Mouse (Mus musculus) forebrain, embryonic 12.5 days (tissue): ENCODE measurements around the gene R3hdml. TPM values are rescaled to one million over a fixed set of nuclear protein-coding genes. Genes with fewer than 3 reads are reported as not detected.

ENCODE experiments used
- ATAC-seq: fragments of 200-750 bp; cut with Nextera tagmentation; 2 replicates; pipeline ENCODE4 v1.8.0; 2017; ENCODE audit warnings: moderate TSS enrichment; ENCODE audit not compliant: low FRiP score
- H3K27ac ChIP-seq: fragments of 300-500 bp; sonication (generic); 2 replicates; pipeline ENCODE4 v1.5.1; 2016; ENCODE audit warnings: mild to moderate bottlenecking
- H3K27me3 ChIP-seq: fragments of 300-500 bp; sonication (generic); 2 replicates; pipeline ENCODE4 v1.6.1; 2016; ENCODE audit warnings: mild to moderate bottlenecking
- H3K36me3 ChIP-seq: fragments of 300-500 bp; sonication (generic); replicated peaks from 2 replicates; pipeline ENCODE4 v1.6.1; 2016; ENCODE audit warnings: mild to moderate bottlenecking
- H3K4me1 ChIP-seq: fragments of 300-500 bp; sonication (generic); 2 replicates; pipeline ENCODE4 v1.6.1; 2016
- H3K4me2 ChIP-seq: fragments of 300-500 bp; sonication (generic); 2 replicates; pipeline ENCODE4 v1.6.1; 2016; ENCODE audit warnings: mild to moderate bottlenecking, moderate library complexity
- H3K4me3 ChIP-seq: fragments of 300-500 bp; sonication (generic); replicated peaks from 2 replicates; pipeline ENCODE4 v1.5.1; 2016; ENCODE audit warnings: mild to moderate bottlenecking
- H3K9ac ChIP-seq: fragments of 300-500 bp; sonication (generic); 2 replicates; pipeline ENCODE4 v1.6.1; 2016; ENCODE audit warnings: mild to moderate bottlenecking
- H3K9me3 ChIP-seq: fragments of 300-500 bp; sonication (generic); 2 replicates; pipeline ENCODE4 v1.6.1; 2016
- WGBS: fragments of 180-500 bp; shearing (Covaris S2); methylation state at CpG from one replicate; pipeline ENCODE4 v1.1.7; 2016; 5-methylcytosine and 5-hydroxymethylcytosine counted together
- polyA plus RNA-seq: library from polyadenylated mRNA; unstranded; fragments of >200 nt; fragmentation: Nextera tagmentation; extraction: Ambion mirVana; gene quantifications from 2 replicates; pipeline ENCODE4 v1.2.1, GENCODE M21; 2016

R3hdml gene
- polyA plus RNA-seq, 1 experiment from 2014 or later, result not detected

DNA sequence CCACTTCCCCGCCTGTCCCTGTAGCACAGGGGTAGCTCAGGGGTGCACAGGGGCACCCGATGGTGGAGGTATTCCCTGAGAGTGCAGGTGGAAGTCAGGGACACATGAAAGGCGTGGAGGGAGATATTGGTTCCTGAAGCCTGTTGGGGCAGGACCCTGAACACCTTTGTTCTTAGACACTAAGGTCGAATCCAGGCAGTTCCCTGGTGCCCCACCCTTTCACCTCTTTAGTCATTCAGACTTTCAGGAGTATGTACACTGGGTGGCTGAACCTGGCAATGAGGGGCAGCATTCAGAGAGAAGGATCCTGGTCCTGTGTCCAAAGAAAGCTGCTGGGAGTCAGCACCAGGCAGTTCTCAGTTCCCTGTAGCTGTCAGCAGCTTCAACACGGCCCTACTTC, 29.7 kb upstream of the R3hdml start:
- Histone ChIP-seq H3K27ac (no peak overlapping the region), H3K4me3 (no peak overlapping the region), H3K4me2 (no peak overlapping the region), H3K36me3 (0 out of 2 replicates have a peak, but pooled peaks cover 9% of the 10 kb centered on the region), H3K27me3 (peaks cover 12% of the 10 kb centered on the region), H3K9me3 (no peaks in the 10 kb centered on the region), H3K9ac (no peak overlapping the region), H3K4me1 (peaks cover 6% of the 10 kb centered on the region; the same call in 1 of the 2 replicates)
- no peak for ATAC-seq
- WGBS, result 87% methylated on average over 5 of the region's 5 CpGs

DNA sequence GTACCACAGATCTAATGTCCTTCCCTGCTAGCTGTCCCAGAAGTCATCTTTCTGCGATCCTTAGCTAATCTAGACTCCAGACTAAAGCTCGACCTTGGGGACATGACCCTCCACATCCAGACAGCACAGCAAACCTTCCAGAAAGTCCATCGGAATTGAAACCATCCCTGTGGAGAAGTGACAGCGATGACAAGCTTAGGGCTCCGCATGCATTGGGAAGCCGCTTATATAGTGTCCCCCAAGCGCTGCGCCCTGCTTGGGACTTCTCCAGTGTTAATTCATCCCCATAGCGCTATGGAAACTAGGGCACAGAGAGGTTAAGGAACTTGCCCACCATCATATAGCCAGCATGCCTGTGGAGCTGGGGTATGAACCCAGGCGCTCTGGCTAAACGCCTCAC, 29.3 kb upstream of the R3hdml start:
- Histone ChIP-seq H3K9ac (no peak overlapping the region), H3K4me1 (peaks cover 6% of the 10 kb centered on the region; the same call in 1 of the 2 replicates), H3K4me2 (no peak overlapping the region), H3K9me3 (no peaks in the 10 kb centered on the region), H3K36me3 (0 out of 2 replicates have a peak, but pooled peaks cover 12% of the 10 kb centered on the region), H3K4me3 (no peak overlapping the region), H3K27me3 (peaks cover 12% of the 10 kb centered on the region), H3K27ac (no peak overlapping the region)
- 80% methylated on average over 11 of the region's 11 CpGs for WGBS
- ATAC-seq, result no peak

GRCm38 (mm10) chr2:163463251-163463769, 28.8 kb upstream of the R3hdml start:
- WGBS, result 70% methylated on average over 10 of the region's 10 CpGs
- Histone ChIP-seq H3K36me3 (peaks cover 16% of the 10 kb centered on the region), H3K4me2 (no peak overlapping the region), H3K4me1 (peaks cover 6% of the 10 kb centered on the region; the same call in 1 of the 2 replicates), H3K9ac (no peak overlapping the region), H3K27ac (no peak overlapping the region), H3K4me3 (no peak overlapping the region), H3K9me3 (no peaks in the 10 kb centered on the region), H3K27me3 (peaks cover 9% of the 10 kb centered on the region)
- ATAC-seq, result no peak

GRCm38 (mm10) chr2:163463998-163464397, 28.1 kb upstream of the R3hdml start:
- Histone ChIP-seq H3K4me3 (no peak overlapping the region), H3K27ac (no peak overlapping the region), H3K4me1 (peaks cover 2% of the 10 kb centered on the region; the same call in 1 of the 2 replicates), H3K9ac (no peak overlapping the region), H3K4me2 (no peak overlapping the region), H3K27me3 (0 out of 2 replicates have a peak, but pooled peaks cover 4% of the 10 kb centered on the region), H3K9me3 (no peaks in the 10 kb centered on the region), H3K36me3 (peaks cover 23% of the 10 kb centered on the region)
- ATAC-seq, result no peak
- 79% methylated on average over 4 of the region's 4 CpGs for WGBS

GRCm38 (mm10) chr2:163464562-163464961, 27.6 kb upstream of the R3hdml start:
- no peak overlapping the region for H3K27ac ChIP-seq
- H3K36me3 ChIP-seq, result peaks cover 28% of the 10 kb centered on the region
- H3K27me3 ChIP-seq, result no peaks in the 10 kb centered on the region
- no peak overlapping the region for H3K9ac ChIP-seq
- 84% methylated on average over 6 of the region's 6 CpGs for WGBS
- no peak overlapping the region for H3K4me2 ChIP-seq
- H3K4me3 ChIP-seq, result no peak overlapping the region
- no peak for ATAC-seq
- no peaks in the 10 kb centered on the region for H3K9me3 ChIP-seq
- no peaks in the 10 kb centered on the region; the same call in 1 of the 2 replicates for H3K4me1 ChIP-seq

- ATAC-seq, result no peak
- Histone ChIP-seq H3K27ac (no peak overlapping the region), H3K27me3 (no peaks in the 10 kb centered on the region), H3K4me3 (no peak overlapping the region), H3K4me1 (peaks cover 9% of the 10 kb centered on the region), H3K4me2 (no peak overlapping the region), H3K9ac (no peak overlapping the region), H3K36me3 (peaks cover 32% of the 10 kb centered on the region), H3K9me3 (no peaks in the 10 kb centered on the region)
- 87% methylated on average over 8 of the region's 8 CpGs for WGBS
Observed at GRCm38 (mm10) chr2:163466771-163467170, 25.3 kb upstream of the R3hdml start.

- H3K4me1 ChIP-seq, result peaks cover 12% of the 10 kb centered on the region
- no peak overlapping the region for H3K9ac ChIP-seq
- H3K36me3 ChIP-seq, result peaks cover 32% of the 10 kb centered on the region
- H3K9me3 ChIP-seq, result no peaks in the 10 kb centered on the region
- H3K27ac ChIP-seq, result no peak overlapping the region
- H3K4me2 ChIP-seq, result no peak overlapping the region
- H3K27me3 ChIP-seq, result no peaks in the 10 kb centered on the region
- ATAC-seq, result no peak
- no peak overlapping the region for H3K4me3 ChIP-seq
- WGBS, result 92% methylated on average over 6 of the region's 6 CpGs
Observed at GRCm38 (mm10) chr2:163467585-163467984, 24.5 kb upstream of the R3hdml start.

- H3K4me1 ChIP-seq, result peaks cover 12% of the 10 kb centered on the region
- H3K9ac ChIP-seq, result no peak overlapping the region
- H3K4me2 ChIP-seq, result no peak overlapping the region
- H3K27me3 ChIP-seq, result no peaks in the 10 kb centered on the region
- WGBS, result 90% methylated on average over 6 of the region's 6 CpGs
- no peak overlapping the region for H3K27ac ChIP-seq
- ATAC-seq, result no peak
- peaks cover 32% of the 10 kb centered on the region for H3K36me3 ChIP-seq
- no peaks in the 10 kb centered on the region for H3K9me3 ChIP-seq
- no peak overlapping the region for H3K4me3 ChIP-seq
Observed at GRCm38 (mm10) chr2:163468866-163469265, 23.3 kb upstream of the R3hdml start.

DNA sequence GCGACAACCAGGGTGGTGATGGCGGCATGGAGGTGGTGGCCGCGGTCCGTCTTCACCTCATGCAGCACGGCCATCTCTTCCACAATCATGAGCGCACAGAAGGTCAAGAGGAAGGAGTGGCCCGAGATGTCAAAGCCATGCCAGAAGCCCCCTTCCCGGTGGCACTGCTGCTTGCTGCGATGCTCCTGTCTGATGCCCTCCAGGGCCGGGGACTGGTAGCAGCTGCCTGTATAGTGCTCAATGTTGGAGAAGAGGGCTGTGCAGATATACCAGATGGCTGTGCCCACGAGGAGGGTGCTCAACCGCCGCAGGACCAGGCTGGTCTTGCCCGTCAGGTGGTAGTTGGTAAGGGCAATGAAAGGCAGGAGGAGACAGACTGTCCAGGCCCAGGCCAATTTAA, 22.4 kb upstream of the R3hdml start:
- Histone ChIP-seq H3K4me3 (no peak overlapping the region), H3K27me3 (no peaks in the 10 kb centered on the region), H3K27ac (no peak overlapping the region), H3K36me3 (peaks cover 32% of the 10 kb centered on the region), H3K4me2 (no peak overlapping the region), H3K9ac (no peak overlapping the region), H3K4me1 (peaks cover 12% of the 10 kb centered on the region), H3K9me3 (no peaks in the 10 kb centered on the region)
- no peak for ATAC-seq
- WGBS, result 92% methylated on average over 15 of the region's 15 CpGs

- Histone ChIP-seq H3K36me3 (peaks cover 32% of the 10 kb centered on the region), H3K9me3 (no peaks in the 10 kb centered on the region), H3K4me3 (peak overlapping the region; percentile 86; the same call in 1 of the 2 replicates), H3K27me3 (no peaks in the 10 kb centered on the region), H3K4me2 (peak overlapping the region; percentile 87), H3K27ac (no peak overlapping the region), H3K9ac (peak overlapping the region; percentile 82; the same call in 1 of the 2 replicates), H3K4me1 (peaks cover 12% of the 10 kb centered on the region)
- WGBS, result 73% methylated on average over 3 of the region's 3 CpGs
- ATAC-seq, result no peak
Observed at GRCm38 (mm10) chr2:163471136-163471535, 21.0 kb upstream of the R3hdml start.

- WGBS, result 6% methylated on average over 36 of the region's 36 CpGs
- peak overlapping the region; percentile 82 for H3K9ac ChIP-seq
- H3K9me3 ChIP-seq, result no peaks in the 10 kb centered on the region
- peaks cover 25% of the 10 kb centered on the region for H3K36me3 ChIP-seq
- H3K27me3 ChIP-seq, result no peaks in the 10 kb centered on the region
- H3K4me1 ChIP-seq, result peaks cover 12% of the 10 kb centered on the region
- peak overlapping the region; percentile 66; the same call in 1 of the 2 replicates for H3K27ac ChIP-seq
- peak overlapping the region; percentile 87 for H3K4me2 ChIP-seq
- H3K4me3 ChIP-seq, result peak overlapping the region; percentile 86
- no peak; the same call in 1 of the 2 replicates for ATAC-seq
Observed at GRCm38 (mm10) chr2:163471710-163472465, 20.2 kb upstream of the R3hdml start.

DNA sequence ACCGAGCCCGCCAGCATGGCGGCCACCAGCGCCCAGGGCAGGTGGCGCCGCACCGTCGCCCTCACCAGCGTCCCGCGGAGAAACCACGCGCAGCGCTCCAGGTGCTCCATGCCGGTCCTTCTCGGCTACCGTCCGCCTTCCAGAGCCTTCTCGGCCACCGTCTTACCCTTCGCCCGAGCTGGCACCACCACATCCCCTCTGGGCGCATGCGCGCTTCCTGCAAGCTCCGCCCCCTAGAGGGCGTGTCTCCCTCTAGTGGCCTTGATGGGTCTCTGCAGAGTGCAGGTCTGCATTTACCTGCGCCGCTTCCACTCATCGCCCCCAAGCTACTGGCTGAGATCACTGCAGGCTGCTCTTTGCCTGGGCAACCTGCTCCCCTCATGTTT, 19.7 kb upstream of the R3hdml start, which contains the start of gene Fitm2:
TSS of gene Fitm2 (minus strand) at position 164 of the 386 bp plus-strand sequence.
- peak within 1 kb of the TSS; percentile 82 for H3K9ac ChIP-seq
- H3K9me3 ChIP-seq, result no peaks in the 10 kb centered on the region
- peak within 1 kb of the TSS; percentile 66; the same call in 1 of the 2 replicates for H3K27ac ChIP-seq
- peaks cover 23% of the 10 kb centered on the region for H3K36me3 ChIP-seq
- peak; percentile 95 for ATAC-seq
- H3K4me1 ChIP-seq, result peaks cover 12% of the 10 kb centered on the region
- under 1% methylated on average over 30 of the region's 30 CpGs for WGBS
- peak within 1 kb of the TSS; percentile 87 for H3K4me2 ChIP-seq
- peak within 1 kb of the TSS; percentile 86 for H3K4me3 ChIP-seq
- H3K27me3 ChIP-seq, result no peaks in the 10 kb centered on the region
